Mouse (Mus musculus) forebrain, embryonic 11.5 days (tissue): ENCODE results near the gene Sgcg. TPM values are rescaled to one million over a fixed set of nuclear protein-coding genes. Genes with fewer than 3 reads are reported as not detected.

Experiments
- ATAC-seq: fragments of 200-750 bp; cut with Nextera tagmentation; replicated peaks from 2 replicates; pipeline ENCODE4 v1.8.0; 2017; ENCODE audit warnings: moderate TSS enrichment; ENCODE audit not compliant: low FRiP score
- DNase-seq: peaks from one replicate; pipeline ENCODE4 v3.0.0-alpha.2; 2017; ENCODE audit warnings: low spot score
- H3K27ac ChIP-seq: fragments of 300-500 bp; sonication (generic); 2 replicates; pipeline ENCODE4 v1.5.1; 2014; ENCODE audit warnings: low read depth, low read length
- H3K27me3 ChIP-seq: fragments of 300-500 bp; sonication (generic); 2 replicates; pipeline ENCODE4 v1.6.1; 2014; ENCODE audit warnings: mild to moderate bottlenecking, low read length, mixed read lengths; ENCODE audit not compliant: control insufficient read depth, insufficient read depth
- H3K36me3 ChIP-seq: fragments of 300-500 bp; sonication (generic); 2 replicates; pipeline ENCODE4 v1.6.1; 2014; ENCODE audit warnings: mild to moderate bottlenecking, low read length, moderate library complexity, mixed read lengths; ENCODE audit not compliant: control insufficient read depth, insufficient read depth
- H3K4me1 ChIP-seq: fragments of 300-500 bp; sonication (generic); replicated peaks from 2 replicates; pipeline ENCODE4 v1.6.1; 2014; ENCODE audit warnings: low read length, mixed read lengths; ENCODE audit not compliant: control insufficient read depth, insufficient read depth
- H3K4me2 ChIP-seq: fragments of 300-500 bp; sonication (generic); 2 replicates; pipeline ENCODE4 v1.6.1; 2014; ENCODE audit warnings: low read depth, mild to moderate bottlenecking, low read length, moderate library complexity, mixed read lengths; ENCODE audit not compliant: severe bottlenecking
- H3K4me3 ChIP-seq: fragments of 300-500 bp; sonication (generic); 2 replicates; pipeline ENCODE4 v1.5.1; 2014; ENCODE audit warnings: low read depth, low read length
- H3K9ac ChIP-seq: fragments of 300-500 bp; sonication (generic); 2 replicates; pipeline ENCODE4 v1.6.1; 2014; ENCODE audit warnings: low read length
- H3K9me3 ChIP-seq: fragments of 300-500 bp; sonication (generic); 2 replicates; pipeline ENCODE4 v1.6.1; 2016; ENCODE audit warnings: low read length, mixed read lengths; ENCODE audit not compliant: control insufficient read depth
- WGBS: fragments of 180-500 bp; shearing (Covaris S2); extraction: QIAGEN DNeasy Blood & Tissue Kit; methylation state at CpG from one replicate; pipeline ENCODE4 v1.1.7; 2014; 5-methylcytosine and 5-hydroxymethylcytosine counted together
- polyA plus RNA-seq: library from polyadenylated mRNA; unstranded; fragments of >200 nt; fragmentation: Nextera tagmentation; extraction: Ambion mirVana; gene quantifications from 2 replicates; pipeline ENCODE4 v1.2.1, GENCODE M21; 2014

The Sgcg gene
- polyA plus RNA-seq, 1 experiment from 2014 or later: 0.13 TPM

- no peak overlapping the region for H3K4me2 ChIP-seq
- 42% methylated on average over 6 of the region's 6 CpGs for WGBS
- H3K4me1 ChIP-seq: no peaks in the 10 kb centered on the region
- no peak for DNase-seq
- no peaks in the 10 kb centered on the region for H3K36me3 ChIP-seq
- H3K27me3 ChIP-seq: no peaks in the 10 kb centered on the region
- H3K27ac ChIP-seq: no peak overlapping the region
- no peaks in the 10 kb centered on the region for H3K9me3 ChIP-seq
- ATAC-seq: no peak
- H3K9ac ChIP-seq: no peak overlapping the region
- H3K4me3 ChIP-seq: no peak overlapping the region
Measured at GRCm38 (mm10) chr14:61242611-61243010, 15.7 kb downstream of the Sgcg start.

GRCm38 (mm10) chr14:61238751-61239150 lies 19.5 kb downstream of the Sgcg start:
- no peak for ATAC-seq
- 79% methylated on average over 9 of the region's 9 CpGs for WGBS
- no peaks in the 10 kb centered on the region for H3K27me3 ChIP-seq
- H3K9ac ChIP-seq: no peak overlapping the region
- H3K9me3 ChIP-seq: no peaks in the 10 kb centered on the region
- no peaks in the 10 kb centered on the region for H3K4me1 ChIP-seq
- H3K27ac ChIP-seq: no peak overlapping the region
- no peak for DNase-seq
- no peaks in the 10 kb centered on the region for H3K36me3 ChIP-seq
- no peak overlapping the region for H3K4me2 ChIP-seq
- no peak overlapping the region for H3K4me3 ChIP-seq

GRCm38 (mm10) chr14:61237101-61237654 lies 21.1 kb downstream of the Sgcg start:
- Histone ChIP-seq H3K9ac (no peak overlapping the region), H3K9me3 (no peaks in the 10 kb centered on the region), H3K27me3 (no peaks in the 10 kb centered on the region), H3K4me2 (no peak overlapping the region), H3K4me1 (no peaks in the 10 kb centered on the region), H3K36me3 (no peaks in the 10 kb centered on the region), H3K27ac (no peak overlapping the region), H3K4me3 (no peak overlapping the region)
- ATAC-seq (no peak), DNase-seq (no peak)
- 36% methylated on average over 4 of the region's 4 CpGs for WGBS

GRCm38 (mm10) chr14:61235846-61236474 lies 22.3 kb downstream of the Sgcg start:
- H3K36me3 ChIP-seq: no peaks in the 10 kb centered on the region
- no peak overlapping the region for H3K27ac ChIP-seq
- DNase-seq (no peak), ATAC-seq (no peak)
- H3K9ac ChIP-seq: no peak overlapping the region
- no peaks in the 10 kb centered on the region for H3K27me3 ChIP-seq
- 57% methylated on average over 5 of the region's 5 CpGs for WGBS
- H3K9me3 ChIP-seq: no peaks in the 10 kb centered on the region
- H3K4me2 ChIP-seq: no peak overlapping the region
- no peaks in the 10 kb centered on the region for H3K4me1 ChIP-seq
- no peak overlapping the region for H3K4me3 ChIP-seq

GRCm38 (mm10) chr14:61232016-61232568 lies 26.2 kb downstream of the Sgcg start:
- DNase-seq (no peak), ATAC-seq (no peak)
- Histone ChIP-seq H3K27me3 (no peaks in the 10 kb centered on the region), H3K4me3 (no peak overlapping the region), H3K9ac (no peak overlapping the region), H3K27ac (no peak overlapping the region), H3K4me1 (no peaks in the 10 kb centered on the region), H3K4me2 (no peak overlapping the region), H3K9me3 (no peaks in the 10 kb centered on the region), H3K36me3 (no peaks in the 10 kb centered on the region)
- WGBS: 93% methylated on average over 13 of the region's 13 CpGs

- Histone ChIP-seq H3K4me2 (no peak overlapping the region), H3K27ac (no peak overlapping the region), H3K36me3 (no peaks in the 10 kb centered on the region), H3K4me1 (no peaks in the 10 kb centered on the region), H3K27me3 (no peaks in the 10 kb centered on the region), H3K9ac (no peak overlapping the region), H3K4me3 (no peak overlapping the region), H3K9me3 (no peaks in the 10 kb centered on the region)
- 94% methylated on average over 4 of the region's 4 CpGs for WGBS
- DNase-seq: no peak
- ATAC-seq: no peak
Measured at GRCm38 (mm10) chr14:61230179-61230578, 28.1 kb downstream of the Sgcg start.

- Histone ChIP-seq H3K4me3 (no peak overlapping the region), H3K4me1 (no peaks in the 10 kb centered on the region), H3K4me2 (no peak overlapping the region), H3K36me3 (no peaks in the 10 kb centered on the region), H3K27me3 (no peaks in the 10 kb centered on the region), H3K9me3 (no peaks in the 10 kb centered on the region), H3K27ac (no peak overlapping the region), H3K9ac (no peak overlapping the region)
- 88% methylated on average over 5 of the region's 5 CpGs for WGBS
- DNase-seq: no peak
- ATAC-seq: no peak
Measured at GRCm38 (mm10) chr14:61229763-61230162, 28.5 kb downstream of the Sgcg start.

GRCm38 (mm10) chr14:61226151-61226550 lies 32.1 kb downstream of the Sgcg start:
- Histone ChIP-seq H3K27ac (no peak overlapping the region), H3K4me2 (no peak overlapping the region), H3K4me1 (no peaks in the 10 kb centered on the region), H3K9me3 (no peaks in the 10 kb centered on the region), H3K27me3 (no peaks in the 10 kb centered on the region), H3K9ac (no peak overlapping the region), H3K4me3 (no peak overlapping the region), H3K36me3 (no peaks in the 10 kb centered on the region)
- no peak for DNase-seq
- WGBS: 75% methylated on average over 1 of the region's 1 CpGs
- no peak for ATAC-seq
